Mouse (Mus musculus) neutrophil, adult 83 days (primary cell): ENCODE results near the gene Zpld1. TPM values are rescaled to one million over a fixed set of nuclear protein-coding genes. Genes with fewer than 3 reads are reported as not detected.

Experiments used
- total RNA-seq, 2 experiments: library from RNA; stranded (reverse); gene quantifications; one replicate each; pipeline ENCODE4 v1.2.4; 2023

Gene Zpld1
- total RNA-seq, result not detected

GRCm38 (mm10) chr16:55297886-55298285 is at the start of gene Zpld1:
Zpld1 (minus strand) TSS chr16:55297986.

